Mouse (Mus musculus) testis, postnatal 14 days (tissue): ENCODE data around the gene Lefty1.
"Not testable (repeated sequence)": the region's sequence is repeated elsewhere in the genome, so short reads cannot be mapped to it uniquely, and the experiment has no call there.

Experiments
- DNase-seq: peaks from one replicate; pipeline ENCODE4 v3.0.0; 2021; ENCODE audit warnings: low spot score

Lefty1 gene

DNA sequence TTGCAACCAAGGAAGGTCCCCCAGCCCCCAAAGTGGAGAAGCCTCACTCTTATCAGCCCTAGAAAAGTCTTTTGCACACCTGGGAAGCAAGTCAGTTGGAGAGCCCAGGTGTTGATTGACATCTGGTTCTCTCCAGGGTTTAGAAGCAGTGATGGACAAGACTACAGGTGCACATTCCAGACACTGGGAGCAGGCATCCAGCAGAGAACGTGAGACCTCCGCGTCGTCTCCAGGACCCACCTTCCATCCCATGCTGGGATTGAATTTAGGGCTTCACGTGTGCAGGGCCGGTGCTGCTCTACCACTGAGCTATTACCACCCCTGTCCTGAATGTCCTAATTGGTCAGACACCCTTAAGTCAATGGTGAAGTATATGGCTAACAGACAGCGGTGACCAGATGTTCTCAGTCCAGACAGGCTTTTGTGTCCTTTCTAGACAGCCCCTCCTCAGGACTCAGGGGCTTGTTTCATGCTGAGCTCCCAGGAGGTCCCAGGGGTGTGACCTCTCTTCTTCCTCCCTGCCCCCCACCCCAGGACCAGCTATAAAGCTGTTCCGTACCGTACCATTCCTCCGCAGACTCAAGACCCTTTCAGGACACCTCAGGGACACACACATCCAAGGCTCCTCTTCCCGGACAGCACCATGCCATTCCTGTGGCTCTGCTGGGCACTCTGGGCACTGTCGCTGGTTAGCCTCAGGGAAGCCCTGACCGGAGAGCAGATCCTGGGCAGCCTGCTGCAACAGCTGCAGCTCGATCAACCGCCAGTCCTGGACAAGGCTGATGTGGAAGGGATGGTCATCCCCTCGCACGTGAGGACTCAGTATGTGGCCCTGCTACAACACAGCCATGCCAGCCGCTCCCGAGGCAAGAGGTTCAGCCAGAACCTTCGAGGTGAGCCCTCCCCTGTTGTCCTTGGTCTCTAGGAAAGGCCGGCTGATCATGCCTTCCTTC is at the start of gene Lefty1:
Lefty1 (plus strand) TSS at position 556 of the 953 bp plus-strand sequence.
- no peak for DNase-seq

DNA sequence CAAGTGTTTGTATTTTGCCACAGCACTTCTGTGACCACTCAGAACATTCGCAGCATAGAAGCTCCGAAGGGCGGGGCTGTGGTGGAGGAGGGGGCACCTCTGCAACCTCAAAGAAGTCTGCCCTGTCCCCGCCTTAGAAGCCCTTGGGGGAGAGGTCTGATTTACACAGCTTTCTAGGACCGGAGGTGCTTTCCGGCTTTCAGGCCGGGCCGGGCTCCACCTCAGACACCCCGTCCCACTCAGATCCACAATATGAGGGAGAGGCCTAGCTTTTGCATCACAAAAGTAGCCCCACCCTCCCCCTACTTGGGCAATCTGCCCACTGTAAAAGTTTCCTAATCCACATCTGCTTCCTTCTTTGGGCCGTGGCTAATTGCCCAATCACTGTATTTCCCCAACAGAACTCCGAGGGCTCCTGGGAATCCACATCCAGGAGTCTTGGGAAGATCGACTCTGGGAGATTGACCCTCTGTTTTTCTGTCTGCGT is 46.2 kb upstream of the Lefty1 start:
- DNase-seq: peak; percentile 63

DNA sequence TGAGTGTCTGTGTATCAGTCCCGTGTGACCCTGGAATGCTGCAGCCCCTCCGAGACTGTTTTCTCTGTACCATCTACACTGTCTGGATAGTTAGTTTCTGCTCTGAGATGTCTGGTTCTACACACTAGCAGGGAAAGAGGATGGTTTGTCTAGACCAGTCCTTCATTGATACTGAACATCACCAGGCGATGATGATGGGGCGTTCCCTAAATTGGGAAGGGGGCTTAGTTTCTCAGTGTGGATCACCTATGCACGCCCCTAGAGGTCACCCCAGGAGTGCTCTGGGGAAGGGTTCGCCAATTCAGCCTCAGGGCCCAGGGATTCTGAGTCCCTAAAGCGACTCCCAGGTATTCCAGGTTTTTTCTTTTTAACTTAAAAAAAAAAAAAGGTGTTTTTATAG is 45.6 kb upstream of the Lefty1 start:
- no peak for DNase-seq

GRCm38 (mm10) chr1:180889841-180890240 is 45.0 kb upstream of the Lefty1 start:
- no peak for DNase-seq

DNA sequence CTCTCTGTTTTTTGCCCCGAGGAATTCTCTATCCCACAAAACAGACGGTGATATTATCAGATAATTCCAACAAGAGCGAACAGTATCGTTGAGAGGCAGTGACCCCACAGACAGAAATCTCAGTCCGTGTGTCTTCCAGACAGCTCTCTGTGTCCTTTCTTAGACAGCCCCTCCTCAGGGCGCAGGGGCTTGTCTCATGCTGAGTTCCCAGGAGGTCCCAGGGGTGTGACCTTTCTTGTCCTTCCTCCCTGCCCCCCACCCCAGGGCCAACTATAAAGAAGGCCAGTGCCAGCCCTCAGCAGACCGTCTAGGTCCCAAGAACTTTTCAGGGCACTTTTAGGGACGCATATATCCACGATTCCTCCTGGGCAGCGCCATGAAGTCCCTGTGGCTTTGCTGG is 42.0 kb upstream of the Lefty1 start, which contains the start of gene Lefty2:
Lefty2 (plus strand) TSS at position 301 of the 400 bp plus-strand sequence.
- DNase-seq: no peak

GRCm38 (mm10) chr1:180894088-180894987 is 40.5 kb upstream of the Lefty1 start:
- not testable (repeated sequence) for DNase-seq

GRCm38 (mm10) chr1:180901107-180901506 is 33.7 kb upstream of the Lefty1 start:
- no peak for DNase-seq

DNA sequence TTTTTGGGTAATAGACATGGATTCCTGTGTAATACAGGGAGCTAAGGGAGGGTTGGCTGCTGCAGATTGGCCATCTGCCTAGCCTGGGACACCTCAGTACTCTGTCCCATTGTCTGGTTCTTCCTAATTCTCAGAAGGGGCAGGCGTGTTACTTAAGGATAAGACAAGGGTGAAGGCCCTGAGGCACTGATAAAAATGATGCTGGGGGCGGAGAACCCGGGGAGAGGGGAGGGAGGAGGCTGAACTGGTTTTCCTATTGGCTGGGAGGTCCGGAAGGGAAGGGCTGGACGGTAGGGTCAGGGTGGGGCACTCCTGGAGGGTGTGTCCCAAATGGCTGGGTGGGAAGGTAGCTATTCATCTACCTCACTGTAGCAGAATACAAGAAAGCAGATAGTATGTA is 31.9 kb upstream of the Lefty1 start:
- DNase-seq: no peak

- no peak for DNase-seq
Measured at GRCm38 (mm10) chr1:180903666-180904038, 31.2 kb upstream of the Lefty1 start.

GRCm38 (mm10) chr1:180904039-180904814 is 30.6 kb upstream of the Lefty1 start, which contains the start of gene Pycr2:
Pycr2 (plus strand) TSS chr1:180904293.
- DNase-seq: peak; percentile 92

- DNase-seq: no peak
Measured at GRCm38 (mm10) chr1:180904815-180905080, 30.1 kb upstream of the Lefty1 start.

DNA sequence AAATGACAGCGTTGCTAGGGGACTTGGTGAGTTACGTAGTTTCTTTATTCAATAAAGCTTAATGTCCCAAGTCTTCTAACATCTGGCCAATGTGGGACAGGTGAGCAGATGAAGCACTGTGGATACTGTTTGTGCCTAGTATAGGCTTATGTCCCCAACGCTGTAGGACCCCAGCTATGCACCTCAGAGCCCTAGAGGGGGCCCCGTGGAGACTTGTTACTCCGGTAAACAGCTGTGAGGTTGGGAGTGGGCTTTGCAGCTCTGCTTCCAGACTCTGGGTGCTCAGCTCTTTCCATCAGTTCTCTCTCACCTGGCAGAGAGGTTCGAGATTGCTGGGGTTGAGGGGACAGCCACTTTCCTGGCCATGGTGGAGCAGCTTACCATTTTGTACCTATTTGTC is 29.5 kb upstream of the Lefty1 start:
- DNase-seq: no peak

- no peak for DNase-seq
Measured at GRCm38 (mm10) chr1:180905876-180906275, 28.9 kb upstream of the Lefty1 start.

- DNase-seq: no peak
Measured at GRCm38 (mm10) chr1:180906461-180907147, 28.2 kb upstream of the Lefty1 start.

DNA sequence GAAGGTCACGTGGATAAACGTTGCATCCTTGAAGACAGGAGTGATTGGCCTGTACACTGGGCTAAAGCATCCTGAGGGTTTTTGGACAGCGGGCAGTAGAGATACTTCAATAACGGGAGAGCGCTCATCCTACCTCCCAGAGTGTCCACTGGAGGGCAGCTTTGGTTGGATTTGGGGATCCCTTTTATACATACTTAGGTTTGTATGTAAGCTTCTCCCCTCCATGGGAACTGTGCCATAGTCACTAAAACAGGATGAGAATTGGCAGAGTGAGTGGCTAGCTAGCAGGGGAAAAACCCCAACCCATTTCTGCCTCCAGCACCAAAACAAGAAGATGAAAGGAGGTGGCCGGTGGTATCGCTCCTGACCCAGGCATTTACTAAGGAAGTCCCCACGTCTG is 23.7 kb upstream of the Lefty1 start:
- DNase-seq: no peak

GRCm38 (mm10) chr1:180911653-180912287 is 23.1 kb upstream of the Lefty1 start:
- DNase-seq: no peak

GRCm38 (mm10) chr1:180912792-180913191 is 22.0 kb upstream of the Lefty1 start:
- no peak for DNase-seq

- no peak for DNase-seq
Measured at GRCm38 (mm10) chr1:180913797-180914196, 21.0 kb upstream of the Lefty1 start.

GRCm38 (mm10) chr1:180916425-180916824 is 18.4 kb upstream of the Lefty1 start:
- no peak for DNase-seq

DNA sequence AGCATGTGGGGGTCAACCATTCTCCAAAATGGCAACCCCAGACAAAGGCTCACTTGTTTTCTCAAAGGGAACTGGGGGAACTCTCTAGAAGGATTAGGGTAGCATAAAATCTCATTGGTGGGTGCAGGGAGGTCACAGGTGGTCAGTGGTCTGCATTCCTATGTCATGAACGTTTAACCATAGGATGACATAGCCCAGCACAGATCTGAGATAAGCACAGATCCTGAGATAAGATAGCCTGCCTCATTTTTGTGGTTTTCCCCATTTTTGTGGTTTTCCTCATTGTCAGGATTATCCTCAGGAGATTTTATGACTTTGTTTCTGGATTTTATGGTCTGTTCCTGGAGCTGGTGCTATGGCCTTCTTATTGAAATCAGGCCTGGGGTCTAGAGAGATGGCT is 17.8 kb upstream of the Lefty1 start:
- no peak for DNase-seq

DNA sequence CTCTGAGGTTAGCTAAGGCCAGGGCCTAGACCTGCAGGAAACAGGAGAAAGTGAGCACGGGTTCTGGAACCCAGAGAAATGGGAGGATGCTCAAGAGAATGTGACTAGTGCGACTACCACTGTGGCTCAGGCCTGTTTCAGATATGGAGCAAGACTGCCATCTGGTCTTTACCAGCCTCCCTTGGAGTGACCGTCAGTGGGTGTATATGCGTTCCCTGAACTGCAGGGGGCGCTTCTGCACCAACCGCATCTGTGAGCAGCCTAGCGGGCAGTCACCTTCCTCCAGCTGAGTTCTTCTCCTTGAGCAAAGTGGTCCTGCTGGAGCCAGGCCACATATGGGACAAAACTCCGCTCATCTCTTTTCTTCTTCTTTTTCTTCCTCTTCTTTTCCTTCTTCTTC is 15.1 kb upstream of the Lefty1 start:
- peak; percentile 68 for DNase-seq
